Mouse (Mus musculus) liver, embryonic 13.5 days (tissue): ENCODE measurements around the gene Tmem138. TPM values are rescaled to one million over a fixed set of nuclear protein-coding genes. Genes with fewer than 3 reads are reported as not detected.
A peak's percentile ranks its signal among the peaks of the same experiment; 100 is the strongest.

Experiments used
- ATAC-seq: fragments of 200-750 bp; cut with Nextera tagmentation; 2 replicates; pipeline ENCODE4 v1.8.0; 2017; ENCODE audit warnings: low read depth, mild to moderate bottlenecking, moderate number of reproducible peaks, moderate library complexity
- DNase-seq: peaks from one replicate; pipeline ENCODE4 v3.0.0; 2022
- H3K27ac ChIP-seq: fragments of 300-500 bp; sonication (generic); 2 replicates; pipeline ENCODE4 v1.5.1; 2015; ENCODE audit warnings: moderate library complexity, mild to moderate bottlenecking, inconsistent platforms
- H3K27me3 ChIP-seq: fragments of 300-500 bp; sonication (generic); 2 replicates; pipeline ENCODE4 v1.6.1; 2015; ENCODE audit warnings: mild to moderate bottlenecking, inconsistent platforms
- H3K36me3 ChIP-seq: fragments of 300-500 bp; sonication (generic); 2 replicates; pipeline ENCODE4 v1.6.1; 2015; ENCODE audit warnings: mild to moderate bottlenecking, inconsistent platforms
- H3K4me1 ChIP-seq: fragments of 300-500 bp; sonication (generic); replicated peaks from 2 replicates; pipeline ENCODE4 v1.6.1; 2015; ENCODE audit warnings: inconsistent platforms
- H3K4me2 ChIP-seq: fragments of 300-500 bp; sonication (generic); 2 replicates; pipeline ENCODE4 v1.6.1; 2015; ENCODE audit warnings: inconsistent platforms, mild to moderate bottlenecking, moderate library complexity
- H3K4me3 ChIP-seq: fragments of 300-500 bp; sonication (generic); replicated peaks from 2 replicates; pipeline ENCODE4 v1.5.1; 2015; ENCODE audit warnings: mild to moderate bottlenecking, inconsistent platforms
- H3K9ac ChIP-seq: fragments of 300-500 bp; sonication (generic); 2 replicates; pipeline ENCODE4 v1.6.1; 2015; ENCODE audit warnings: mild to moderate bottlenecking, inconsistent platforms
- H3K9me3 ChIP-seq: fragments of 300-500 bp; sonication (generic); replicated peaks from 2 replicates; pipeline ENCODE4 v1.6.1; 2016; ENCODE audit warnings: inconsistent platforms
- WGBS: fragments of 180-500 bp; shearing (Covaris S2); methylation state at CpG from one replicate; pipeline ENCODE4 v1.1.7; 2015; ENCODE audit not compliant: insufficient replicate concordance; 5-methylcytosine and 5-hydroxymethylcytosine counted together
- polyA plus RNA-seq: library from polyadenylated mRNA; unstranded; fragments of >200 nt; fragmentation: Nextera tagmentation; extraction: Ambion mirVana; gene quantifications from 2 replicates; pipeline ENCODE4 v1.2.1, GENCODE M21; 2015

The Tmem138 gene
- polyA plus RNA-seq, 1 experiment from 2014 or later = 14.9 TPM

- WGBS = 24% methylated on average over 3 of the region's 3 CpGs
- DNase-seq = peak; percentile 15
- Histone ChIP-seq H3K36me3 (peaks cover 51% of the 10 kb centered on the region), H3K27me3 (no peaks in the 10 kb centered on the region), H3K27ac (no peak overlapping the region), H3K4me1 (peaks cover 16% of the 10 kb centered on the region), H3K9ac (no peak overlapping the region), H3K9me3 (no peaks in the 10 kb centered on the region), H3K4me3 (no peak overlapping the region), H3K4me2 (no peak overlapping the region)
- ATAC-seq = no peak
Observed at GRCm38 (mm10) chr19:10598188-10598587, 21.0 kb upstream of the Tmem138 start.

DNA sequence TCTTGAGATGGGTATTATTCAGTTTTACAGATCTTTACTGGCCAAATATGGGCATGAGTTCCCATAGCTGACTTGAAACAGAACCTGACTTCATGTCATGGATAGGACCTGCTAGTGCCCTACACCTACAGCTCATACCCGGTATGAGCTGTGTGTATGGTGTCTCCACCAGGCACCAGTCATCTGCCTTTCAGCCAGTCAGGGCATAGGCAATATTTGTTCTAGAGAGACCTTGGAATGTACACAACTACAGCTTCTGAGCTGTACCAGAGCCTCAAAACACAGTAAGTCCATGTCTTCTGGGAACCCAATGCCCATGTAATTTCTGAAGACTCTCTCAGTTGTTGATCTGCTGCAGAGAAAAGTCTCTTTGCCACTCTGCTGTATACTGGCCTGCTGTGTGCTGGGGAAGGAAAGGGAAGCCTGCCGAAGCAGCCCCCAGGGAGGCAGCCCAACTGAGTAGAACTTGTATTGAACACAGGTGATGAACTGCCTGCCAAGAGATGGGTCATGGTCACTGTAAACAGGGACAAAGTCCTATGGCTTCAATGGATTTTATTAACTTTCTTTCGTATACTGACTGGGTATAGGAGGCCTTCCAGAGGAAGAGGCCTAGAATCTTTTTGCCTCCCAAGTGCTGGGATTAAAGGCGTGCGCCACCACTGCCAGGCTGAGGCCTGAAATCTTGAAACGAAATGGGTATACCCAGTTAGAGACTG lies 14.7 kb upstream of the Tmem138 start:
- peak overlapping the region; percentile 30; the same call in 1 of the 2 replicates for H3K27ac ChIP-seq
- peaks cover 50% of the 10 kb centered on the region for H3K36me3 ChIP-seq
- H3K9ac ChIP-seq = no peak overlapping the region
- ATAC-seq (peak; percentile 65), DNase-seq (no peak)
- H3K4me2 ChIP-seq = no peak overlapping the region
- H3K4me3 ChIP-seq = no peak overlapping the region
- no peaks in the 10 kb centered on the region for H3K9me3 ChIP-seq
- peaks cover 14% of the 10 kb centered on the region; the same call in 1 of the 2 replicates for H3K4me1 ChIP-seq
- no peaks in the 10 kb centered on the region for H3K27me3 ChIP-seq
- 77% methylated on average over 6 of the region's 6 CpGs for WGBS

- Histone ChIP-seq H3K9me3 (no peaks in the 10 kb centered on the region), H3K9ac (no peak overlapping the region), H3K4me3 (no peak overlapping the region), H3K27me3 (no peaks in the 10 kb centered on the region), H3K4me1 (peaks cover 14% of the 10 kb centered on the region), H3K36me3 (peaks cover 39% of the 10 kb centered on the region), H3K27ac (peak overlapping the region; percentile 10; the same call in 1 of the 2 replicates), H3K4me2 (no peak overlapping the region)
- no peak for ATAC-seq
- DNase-seq = no peak
- 58% methylated on average over 3 of the region's 3 CpGs for WGBS
Observed at GRCm38 (mm10) chr19:10590301-10590700, 13.1 kb upstream of the Tmem138 start.

DNA sequence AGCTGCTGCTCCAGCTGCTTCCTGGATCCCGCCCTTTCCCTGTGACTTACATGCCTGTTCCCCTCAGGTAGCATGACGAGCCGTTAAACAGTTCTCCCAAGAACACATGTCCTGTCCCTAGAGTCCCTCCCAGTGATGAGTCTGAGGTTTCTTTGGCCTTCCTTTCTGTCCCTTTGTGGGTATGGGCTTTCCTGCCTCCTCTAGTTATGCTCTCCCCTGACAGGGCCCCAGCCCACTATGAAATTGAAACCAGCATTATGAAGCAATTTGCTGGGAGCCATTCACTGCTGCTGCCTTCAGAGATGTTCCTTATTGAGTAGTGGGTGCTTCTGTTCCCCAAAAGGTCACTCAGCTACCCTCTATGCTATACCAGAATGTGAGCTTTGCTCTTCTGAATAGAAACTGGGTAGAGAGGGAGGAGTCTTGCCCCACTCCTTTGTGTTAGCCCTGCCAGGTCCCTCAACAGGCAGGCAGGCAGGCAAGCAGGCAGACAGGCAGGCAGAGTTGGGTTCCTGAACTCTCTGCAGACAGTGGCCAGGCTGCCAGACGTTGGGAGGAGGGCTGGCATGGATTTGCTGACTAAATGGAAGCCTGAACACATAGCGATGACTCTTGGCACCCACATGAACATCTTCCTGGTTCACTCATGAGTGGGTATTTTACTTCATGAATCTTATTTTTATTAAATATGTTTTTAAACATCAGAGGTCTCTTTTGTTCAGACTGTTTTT lies 12.1 kb upstream of the Tmem138 start:
- WGBS = 36% methylated on average over 5 of the region's 5 CpGs
- no peak overlapping the region for H3K4me2 ChIP-seq
- peak overlapping the region; percentile 67 for H3K27ac ChIP-seq
- ATAC-seq = no peak
- H3K9me3 ChIP-seq = no peaks in the 10 kb centered on the region
- no peak for DNase-seq
- H3K36me3 ChIP-seq = peaks cover 34% of the 10 kb centered on the region
- H3K27me3 ChIP-seq = no peaks in the 10 kb centered on the region
- H3K9ac ChIP-seq = no peak overlapping the region
- no peak overlapping the region for H3K4me3 ChIP-seq
- H3K4me1 ChIP-seq = peaks cover 17% of the 10 kb centered on the region

DNA sequence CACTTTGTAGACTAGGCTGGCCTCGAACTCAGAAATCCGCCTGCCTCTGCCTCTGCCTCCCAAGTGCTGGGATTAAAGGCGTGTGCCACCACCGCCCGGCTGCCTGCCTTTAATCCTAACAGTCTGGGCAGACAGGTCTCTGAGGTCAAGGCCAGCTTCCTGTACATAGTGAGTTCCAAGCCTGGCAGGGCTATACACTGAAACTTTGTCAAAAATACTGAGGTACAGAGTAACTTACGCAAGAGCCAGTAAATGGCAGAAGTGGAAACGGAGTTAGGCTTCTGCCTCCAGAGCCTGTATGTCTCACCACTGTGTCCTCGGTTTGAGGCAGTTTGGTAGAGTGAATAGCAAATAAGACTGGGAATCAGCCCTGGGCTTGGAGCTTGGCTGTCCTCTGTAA lies 10.1 kb upstream of the Tmem138 start:
- H3K27me3 ChIP-seq = no peaks in the 10 kb centered on the region
- H3K9me3 ChIP-seq = no peaks in the 10 kb centered on the region
- no peak overlapping the region for H3K4me3 ChIP-seq
- peaks cover 33% of the 10 kb centered on the region for H3K36me3 ChIP-seq
- H3K4me2 ChIP-seq = no peak overlapping the region
- ATAC-seq (no peak), DNase-seq (no peak)
- H3K4me1 ChIP-seq = peaks cover 17% of the 10 kb centered on the region
- H3K27ac ChIP-seq = peak overlapping the region; percentile 55
- no peak overlapping the region for H3K9ac ChIP-seq
- 63% methylated on average over 8 of the region's 8 CpGs for WGBS

DNA sequence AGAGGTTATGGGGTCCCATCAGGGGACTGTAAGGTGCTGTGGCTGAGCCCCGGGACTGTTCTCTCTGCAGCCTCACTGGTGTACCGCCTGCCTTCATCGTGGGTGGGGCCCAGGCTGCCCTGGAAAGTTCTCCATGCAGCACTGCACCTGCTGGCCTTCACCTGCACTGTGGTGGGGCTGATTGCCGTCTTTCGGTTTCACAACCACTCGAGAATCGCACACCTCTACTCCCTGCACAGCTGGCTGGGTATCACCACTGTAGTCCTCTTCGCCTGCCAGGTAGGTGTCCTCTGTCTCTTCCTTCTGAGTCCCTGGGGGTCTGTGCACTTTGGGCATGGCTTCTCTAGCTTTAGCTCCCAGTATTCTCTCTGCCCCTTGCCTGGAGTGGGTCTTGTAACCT lies 8.0 kb upstream of the Tmem138 start:
- no peak overlapping the region for H3K4me2 ChIP-seq
- DNase-seq = no peak

DNA sequence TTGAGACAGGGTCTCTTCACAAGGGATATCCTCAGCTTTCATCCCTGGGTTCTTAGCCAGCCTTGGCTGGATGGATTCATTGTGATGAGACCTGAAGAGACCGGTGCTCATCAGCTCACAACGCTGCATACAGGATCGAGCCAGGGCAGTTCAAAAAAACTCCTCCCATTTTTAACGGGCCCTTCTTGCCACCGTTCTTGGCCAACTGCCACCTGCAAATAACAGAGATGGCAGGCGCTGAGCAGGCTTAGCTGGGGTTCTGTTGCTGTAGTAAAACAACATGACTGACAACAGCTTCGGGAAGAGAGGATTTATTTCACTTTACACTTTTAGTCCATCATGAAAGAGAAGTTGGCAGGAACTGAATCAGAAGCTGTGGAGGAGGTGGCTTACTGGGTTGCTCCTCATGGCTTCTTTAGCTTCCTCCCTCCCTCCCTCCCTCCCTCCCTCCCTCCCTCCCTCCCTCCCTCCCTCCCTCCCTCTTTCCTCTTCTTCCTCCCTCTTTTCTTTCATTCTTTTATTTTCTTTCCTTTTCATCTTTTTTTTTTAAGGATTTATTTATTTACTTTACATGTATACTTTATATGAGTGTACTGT lies 6.5 kb upstream of the Tmem138 start:
- H3K9ac ChIP-seq = no peak overlapping the region
- no peak overlapping the region for H3K27ac ChIP-seq
- H3K4me2 ChIP-seq = no peak overlapping the region
- WGBS = 71% methylated on average over 7 of the region's 7 CpGs
- DNase-seq = no peak
- H3K36me3 ChIP-seq = peaks cover 26% of the 10 kb centered on the region
- H3K4me1 ChIP-seq = peaks cover 17% of the 10 kb centered on the region
- no peaks in the 10 kb centered on the region for H3K9me3 ChIP-seq
- no peak overlapping the region for H3K4me3 ChIP-seq
- no peak for ATAC-seq
- no peaks in the 10 kb centered on the region for H3K27me3 ChIP-seq

More for the DNA sequence above, 8.0 kb upstream of the Tmem138 start:
- H3K27ac ChIP-seq = no peak overlapping the region
- H3K36me3 ChIP-seq = peaks cover 28% of the 10 kb centered on the region
- 80% methylated on average over 8 of the region's 8 CpGs for WGBS
- no peak overlapping the region for H3K9ac ChIP-seq
- ATAC-seq = no peak
- H3K27me3 ChIP-seq = no peaks in the 10 kb centered on the region
- no peak overlapping the region for H3K4me3 ChIP-seq
- H3K4me1 ChIP-seq = peaks cover 17% of the 10 kb centered on the region
- H3K9me3 ChIP-seq = no peaks in the 10 kb centered on the region

DNA sequence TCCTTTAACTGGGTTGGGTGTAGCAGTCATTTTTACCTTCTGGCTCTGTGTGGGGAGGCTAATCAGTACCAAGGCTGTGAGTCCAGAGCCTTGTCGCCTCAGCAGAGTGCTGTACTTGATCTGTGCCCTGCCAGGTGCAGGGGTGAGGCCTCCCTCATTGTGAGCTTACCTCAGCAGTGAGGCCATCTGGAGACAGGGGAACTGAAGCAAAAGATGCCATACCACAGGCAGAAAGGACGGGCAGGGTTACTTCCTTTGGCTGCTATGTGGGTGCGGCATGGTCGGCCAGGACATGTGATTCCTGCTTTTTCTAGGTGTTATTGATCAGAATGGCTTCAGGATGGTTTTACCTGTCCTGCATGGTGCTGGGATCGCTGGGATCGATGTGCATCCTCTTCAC lies 4.8 kb upstream of the Tmem138 start:
- WGBS = 71% methylated on average over 6 of the region's 6 CpGs
- DNase-seq = no peak
- no peak overlapping the region for H3K27ac ChIP-seq
- H3K4me2 ChIP-seq = no peak overlapping the region
- peaks cover 25% of the 10 kb centered on the region for H3K4me1 ChIP-seq
- H3K9ac ChIP-seq = no peak overlapping the region
- H3K9me3 ChIP-seq = no peaks in the 10 kb centered on the region
- no peak for ATAC-seq
- no peak overlapping the region for H3K4me3 ChIP-seq
- peaks cover 16% of the 10 kb centered on the region for H3K36me3 ChIP-seq
- H3K27me3 ChIP-seq = no peaks in the 10 kb centered on the region

DNA sequence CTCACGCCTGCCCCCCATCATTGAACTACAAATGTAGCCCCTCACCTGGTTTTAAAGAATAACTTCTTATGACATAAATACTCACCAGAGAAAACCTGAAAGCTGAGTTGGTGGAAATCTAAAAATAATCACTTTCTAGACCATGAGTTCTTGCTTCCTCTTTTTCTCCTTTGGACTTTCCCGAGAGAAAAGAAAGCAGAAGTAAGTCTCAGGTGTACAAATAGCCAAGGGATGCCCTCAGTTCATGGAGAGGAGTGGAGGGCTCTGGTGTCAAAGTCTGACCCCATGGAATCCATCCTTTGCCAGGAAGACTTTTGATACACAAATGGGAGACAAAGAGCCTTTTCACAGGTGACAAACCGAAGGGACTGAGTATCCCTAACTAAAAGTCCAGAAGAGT lies 3.6 kb upstream of the Tmem138 start:
- 47% methylated on average over 3 of the region's 3 CpGs for WGBS
- no peak for ATAC-seq
- H3K27ac ChIP-seq = no peak overlapping the region

GRCm38 (mm10) chr19:10580102-10580501 lies 2.9 kb upstream of the Tmem138 start:
- peaks cover 17% of the 10 kb centered on the region for H3K36me3 ChIP-seq
- no peak overlapping the region for H3K27ac ChIP-seq
- DNase-seq (no peak), ATAC-seq (no peak)
- no peak overlapping the region for H3K4me3 ChIP-seq
- H3K27me3 ChIP-seq = no peaks in the 10 kb centered on the region
- no peaks in the 10 kb centered on the region for H3K9me3 ChIP-seq
- H3K9ac ChIP-seq = no peak overlapping the region
- H3K4me1 ChIP-seq = peaks cover 35% of the 10 kb centered on the region
- 65% methylated on average over 3 of the region's 3 CpGs for WGBS
- H3K4me2 ChIP-seq = no peak overlapping the region

More for the DNA sequence above, 3.6 kb upstream of the Tmem138 start:
- Histone ChIP-seq H3K36me3 (peaks cover 16% of the 10 kb centered on the region), H3K4me2 (no peak overlapping the region), H3K4me1 (peaks cover 33% of the 10 kb centered on the region), H3K4me3 (no peak overlapping the region), H3K9me3 (no peaks in the 10 kb centered on the region), H3K9ac (no peak overlapping the region), H3K27me3 (no peaks in the 10 kb centered on the region)
- DNase-seq = no peak

- Histone ChIP-seq H3K4me3 (no peak overlapping the region), H3K36me3 (peaks cover 49% of the 10 kb centered on the region)
- 90% methylated on average over 6 of the region's 6 CpGs for WGBS
Observed at GRCm38 (mm10) chr19:10569627-10570026, 7.5 kb downstream of the Tmem138 start.

More at GRCm38 (mm10) chr19:10569627-10570026, 7.5 kb downstream of the Tmem138 start:
- Histone ChIP-seq H3K4me2 (no peak overlapping the region), H3K27me3 (no peaks in the 10 kb centered on the region), H3K9ac (no peak overlapping the region), H3K27ac (no peak overlapping the region), H3K4me1 (peaks cover 4% of the 10 kb centered on the region; the same call in 1 of the 2 replicates), H3K9me3 (no peaks in the 10 kb centered on the region)
- no peak for DNase-seq
- no peak for ATAC-seq
